Mouse (Mus musculus): ENCODE results near the gene Hes5.
A peak's percentile ranks its signal among the peaks of the same experiment; 100 is the strongest.

Gene Hes5

DNA sequence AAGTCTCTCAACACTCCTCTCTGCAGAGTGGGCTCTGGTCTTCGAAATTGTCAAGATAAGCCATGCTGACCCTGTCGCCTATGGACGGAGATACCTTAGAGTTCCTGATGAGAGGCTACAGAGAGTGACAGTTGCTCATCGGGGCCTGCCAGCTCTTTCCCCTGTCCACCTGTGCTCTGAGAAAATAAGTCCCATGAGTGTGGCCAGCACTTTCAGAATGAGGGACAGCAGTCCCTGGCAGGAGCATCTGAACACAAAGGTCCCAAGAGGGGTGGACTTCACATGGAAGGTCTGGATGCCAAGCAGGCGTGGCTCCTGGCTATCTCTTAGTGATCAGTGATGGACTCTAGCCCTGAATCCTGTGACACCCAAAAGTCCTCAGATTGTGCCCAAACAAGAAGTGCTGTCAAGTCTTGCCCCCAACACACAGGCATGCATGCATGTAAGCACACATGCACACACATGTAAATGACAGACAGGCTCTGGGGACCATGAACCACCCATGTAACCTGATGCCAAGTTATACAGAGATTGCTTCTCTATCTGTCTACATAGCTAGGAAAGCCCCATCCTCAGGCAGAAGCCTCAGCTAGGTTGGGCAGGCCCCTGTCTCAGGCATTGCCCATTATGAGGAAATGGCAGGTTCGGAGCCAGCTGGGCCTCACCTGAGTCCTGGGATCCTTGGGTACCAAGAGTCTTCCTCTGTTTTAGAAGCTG, 17.2 kb upstream of the Hes5 start:
- DNase-seq, result no peak

DNA sequence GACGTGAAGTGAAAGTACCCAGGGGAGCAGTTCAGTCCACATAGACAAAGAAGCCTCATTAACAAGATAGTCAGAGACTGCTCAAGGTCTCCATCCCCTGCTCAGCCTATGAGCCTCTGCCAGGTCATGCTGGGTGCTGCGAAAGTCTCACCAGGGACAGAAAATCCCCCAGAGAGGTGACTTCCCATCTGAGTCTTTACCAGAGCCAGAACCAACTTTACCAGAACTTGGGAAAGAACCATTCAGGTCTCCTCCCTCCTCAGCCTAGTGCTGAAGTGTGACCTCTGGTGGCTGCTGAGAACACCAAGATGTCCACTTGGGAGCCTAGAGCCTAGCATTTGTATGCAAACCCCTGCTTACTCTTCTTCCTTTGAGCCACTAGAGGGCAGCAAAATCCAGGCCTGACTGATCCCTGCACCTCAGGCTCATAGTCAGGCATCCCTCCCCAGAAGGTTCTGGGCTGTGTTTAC, 16.6 kb upstream of the Hes5 start:
- DNase-seq, result peak; percentile 92

DNA sequence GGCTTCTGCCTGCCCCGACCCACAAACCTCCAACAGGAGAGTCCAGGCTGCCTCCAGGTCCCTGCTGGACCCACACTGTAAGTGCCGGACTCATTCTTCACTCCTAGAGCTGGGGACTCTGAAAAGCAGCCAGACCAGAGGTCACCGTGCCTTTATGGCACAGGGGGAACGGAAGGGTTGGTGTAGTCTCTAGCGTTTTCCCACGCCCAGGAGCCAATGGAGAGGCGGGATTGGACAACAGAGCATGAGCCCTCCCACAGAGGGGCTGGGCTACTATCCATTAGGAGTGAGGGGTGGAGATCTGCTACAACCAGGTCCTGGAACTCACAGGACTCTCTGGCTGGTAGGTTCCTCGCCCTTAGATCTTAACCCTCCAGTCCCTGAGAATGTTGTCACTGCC, 14.4 kb upstream of the Hes5 start:
- DNase-seq, result peak; percentile 70

DNA sequence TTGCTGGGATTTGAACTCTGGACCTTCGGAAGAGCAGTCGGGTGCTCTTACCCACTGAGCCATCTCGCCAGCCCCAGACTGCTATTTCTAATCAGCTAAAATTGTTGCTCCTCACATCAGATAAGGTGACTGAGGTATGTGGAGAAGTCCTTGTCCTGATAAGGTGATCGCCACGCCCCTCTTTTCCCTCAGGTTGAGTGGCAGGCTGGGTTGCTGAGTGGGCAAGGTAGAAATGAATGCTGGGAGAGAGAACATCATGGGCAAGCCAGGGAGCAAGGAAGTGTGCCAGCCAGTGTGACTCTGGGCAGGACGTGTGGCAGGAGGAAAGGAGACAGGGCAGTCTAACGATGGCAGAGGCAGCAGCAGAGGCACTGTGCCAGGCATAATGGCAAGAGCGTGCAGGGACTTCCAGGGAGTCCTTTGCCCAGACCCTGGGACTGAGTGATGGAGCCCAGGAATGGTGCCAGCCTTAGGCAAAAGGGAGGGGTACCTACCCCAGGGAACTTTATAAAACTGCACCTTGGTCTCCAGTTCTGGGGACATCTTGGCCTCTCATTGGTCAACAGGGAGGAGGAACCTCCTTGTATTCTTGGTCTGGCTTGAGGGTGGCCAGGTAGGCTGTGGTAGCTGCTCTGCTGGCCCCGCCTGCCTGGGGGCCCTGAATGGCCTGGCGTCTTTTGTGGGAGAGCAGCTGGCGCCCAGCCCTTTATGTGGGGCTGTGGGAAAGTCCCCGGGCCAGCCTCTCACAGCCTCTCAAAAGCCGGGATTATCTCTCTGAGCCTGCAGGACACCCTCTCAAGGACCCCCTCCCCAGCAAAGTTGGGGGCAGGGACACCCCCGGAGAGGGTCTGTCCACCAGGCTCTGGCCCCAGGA, 12.4 kb upstream of the Hes5 start:
- no peak for DNase-seq

DNA sequence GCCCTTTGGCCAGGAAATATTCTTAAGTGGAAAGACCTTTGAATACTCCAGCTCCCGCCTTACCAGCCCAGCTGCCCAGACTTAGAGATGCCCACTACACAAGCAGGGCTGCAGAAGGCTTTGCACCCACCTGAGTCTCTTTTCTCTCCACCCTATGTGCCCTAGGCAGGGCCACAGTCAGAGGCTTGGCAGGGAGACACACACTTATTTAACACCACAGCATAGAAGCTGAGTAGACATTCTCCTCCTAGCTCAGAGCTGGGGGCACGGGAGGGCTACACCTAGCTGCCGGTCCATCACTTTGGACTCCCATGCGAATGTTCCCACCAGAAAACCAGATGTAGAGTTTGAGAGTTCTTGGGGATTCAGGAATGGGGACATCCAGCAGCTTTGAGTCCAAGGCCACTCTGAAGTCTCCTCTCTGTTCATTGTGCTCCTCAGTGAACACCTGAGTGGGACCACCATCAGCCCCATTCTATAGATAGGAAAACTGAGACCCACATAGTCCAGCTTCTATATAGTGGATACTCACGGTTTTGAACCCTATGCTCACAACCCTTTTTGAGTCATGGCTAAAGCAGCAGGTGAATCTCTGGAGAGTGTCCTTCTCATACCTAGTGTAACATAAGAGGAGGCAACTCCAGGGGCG, 11.7 kb upstream of the Hes5 start:
- DNase-seq, result no peak

DNA sequence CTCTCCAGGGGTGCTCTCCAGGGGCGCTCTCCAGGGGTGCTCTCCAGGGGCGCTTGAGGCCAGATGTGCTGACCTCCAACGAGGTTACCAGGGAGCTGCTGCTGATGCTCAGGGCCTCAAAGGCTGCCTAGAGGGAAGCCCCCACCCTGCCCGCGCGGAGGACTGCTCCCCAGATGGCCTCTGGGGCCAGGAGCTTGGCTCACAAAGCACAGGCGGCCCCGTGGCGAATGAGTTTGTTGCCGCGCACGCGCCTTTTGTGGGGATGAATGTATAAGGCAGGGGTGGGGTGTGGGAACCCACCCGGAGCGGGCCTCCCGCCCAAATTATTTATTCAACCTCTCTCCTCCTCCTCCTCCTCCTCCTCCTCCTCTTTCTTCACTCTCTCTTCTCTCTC, 11.1 kb upstream of the Hes5 start:
- DNase-seq, result no peak

DNA sequence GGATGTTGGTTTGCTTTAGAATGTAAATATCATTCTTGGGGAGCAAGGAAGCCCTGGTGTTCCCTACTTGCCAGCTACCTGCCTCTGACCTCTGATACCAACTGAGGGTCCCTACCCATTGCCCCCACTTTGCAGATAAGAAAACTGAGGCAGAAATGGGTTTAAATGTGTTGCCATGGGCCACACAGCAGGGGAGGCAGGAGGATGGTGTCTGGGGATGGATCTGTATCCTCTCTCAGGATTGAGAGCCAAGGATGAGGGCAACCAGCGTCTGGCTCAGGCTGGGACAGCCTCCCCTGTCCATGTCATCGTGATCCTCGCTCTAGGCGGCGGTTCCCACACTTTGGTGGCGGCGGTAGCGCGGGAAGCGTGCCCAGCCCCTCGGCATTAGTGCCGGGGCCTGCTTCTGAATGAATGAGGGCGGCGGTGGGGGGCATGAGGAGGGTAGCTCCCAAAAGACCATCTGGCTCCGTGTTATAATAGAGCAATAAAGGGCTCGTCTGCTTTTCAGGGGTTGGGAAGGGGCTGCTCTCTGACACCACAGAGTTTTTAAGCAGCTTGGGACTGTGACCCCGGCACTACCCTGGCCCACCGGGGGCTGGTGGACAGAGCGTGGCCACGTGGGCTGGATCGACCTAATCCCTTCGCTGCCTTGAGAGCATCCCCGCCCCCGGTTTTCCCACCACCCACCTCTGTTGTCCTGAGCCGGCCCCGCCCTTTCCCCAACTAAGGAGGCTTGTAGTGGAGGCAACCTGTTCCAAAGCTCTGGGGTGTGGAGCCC, 8.1 kb upstream of the Hes5 start:
- DNase-seq, result peak; percentile 17

DNA sequence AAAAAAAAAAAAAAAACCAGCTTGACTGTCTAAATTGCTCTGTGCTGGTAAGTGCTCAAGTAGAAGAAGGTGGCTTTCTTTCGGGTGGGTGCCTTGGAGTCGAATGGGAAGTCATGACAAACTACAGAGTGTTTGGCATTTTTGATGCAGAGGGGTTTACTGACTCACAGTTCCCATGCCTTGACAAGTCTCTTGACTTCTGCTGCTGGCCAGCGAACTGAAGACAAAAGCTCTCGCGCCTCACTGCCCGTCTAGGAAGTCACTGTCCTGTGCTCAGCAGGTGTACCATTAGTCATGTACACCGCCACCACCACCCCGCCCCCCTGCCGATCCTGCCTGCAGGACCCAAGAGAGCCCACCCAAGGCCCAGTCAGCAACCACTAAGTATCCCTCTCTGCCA, 4.1 kb upstream of the Hes5 start:
- DNase-seq, result no peak

DNA sequence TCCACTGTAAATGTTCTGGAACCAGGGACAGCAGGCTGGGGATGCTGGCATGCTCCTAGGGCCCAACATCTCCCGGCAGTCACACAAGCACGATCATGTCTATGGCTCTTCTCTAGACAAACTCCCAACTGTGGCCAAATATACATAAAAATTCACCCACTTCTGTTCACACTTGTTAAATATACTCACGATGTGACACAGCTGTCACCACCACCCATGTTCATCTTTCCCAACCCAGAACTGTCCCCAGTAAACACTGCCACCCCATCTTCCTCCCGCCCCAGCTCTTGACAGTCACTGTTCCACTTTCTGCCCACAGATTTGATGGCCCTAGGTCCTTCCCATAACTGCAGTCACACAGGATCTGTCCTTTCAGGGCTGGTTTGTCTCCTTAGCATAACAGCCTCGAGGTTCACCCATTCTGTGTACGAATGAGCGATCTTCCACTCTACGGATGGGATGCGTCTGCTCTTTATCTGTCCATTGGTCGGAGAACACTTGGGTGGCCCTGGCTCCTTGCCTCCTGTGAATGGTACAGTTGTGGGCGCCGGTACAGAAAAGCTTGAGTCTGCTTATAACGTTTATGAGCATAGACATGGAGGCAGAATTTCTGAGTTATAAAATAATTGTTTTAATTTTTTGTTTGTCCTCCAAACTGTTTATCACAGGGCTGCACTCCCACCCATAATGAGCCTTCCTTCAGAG, 3.3 kb upstream of the Hes5 start:
- no peak for DNase-seq

DNA sequence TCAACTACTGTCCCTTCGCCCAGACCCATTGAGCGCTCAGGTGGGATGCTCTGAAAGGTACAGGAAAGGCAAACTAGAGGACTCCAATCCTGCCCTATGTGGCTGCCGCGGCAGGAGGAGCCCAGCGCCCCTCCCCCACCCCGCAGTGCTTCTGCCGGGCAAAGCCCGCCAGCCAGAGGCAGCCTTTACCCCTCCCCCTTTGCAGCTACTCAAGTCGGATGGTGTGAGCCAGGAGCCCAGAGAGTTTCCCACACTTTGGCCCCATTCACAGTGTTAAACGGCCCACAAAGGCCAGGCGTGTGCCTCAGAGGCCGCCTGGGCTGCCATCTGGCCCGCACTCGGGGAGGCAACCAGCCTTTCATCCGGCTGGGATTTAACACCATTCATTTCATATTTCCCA, 2.6 kb upstream of the Hes5 start:
- DNase-seq, result peak; percentile 80

DNA sequence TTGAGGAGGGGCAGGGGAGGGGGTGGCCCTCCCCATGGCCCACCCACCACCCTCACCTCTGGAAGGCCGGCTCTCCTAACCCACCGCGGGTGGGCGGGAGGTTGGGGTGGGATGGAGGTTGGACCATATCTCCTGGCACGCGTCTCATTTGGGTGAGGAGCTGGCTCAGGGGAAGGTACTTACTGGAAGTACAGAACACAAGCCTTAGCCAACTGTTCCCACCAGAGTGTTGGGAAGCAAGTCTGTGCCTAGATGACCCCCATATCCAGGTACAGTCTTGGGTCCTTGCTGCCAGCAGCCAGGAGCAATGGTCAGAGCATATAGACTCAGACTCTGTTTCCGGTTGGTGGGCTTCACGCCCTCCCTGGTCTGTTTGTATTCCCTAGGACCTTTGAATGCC, 2.1 kb upstream of the Hes5 start:
- DNase-seq, result no peak

DNA sequence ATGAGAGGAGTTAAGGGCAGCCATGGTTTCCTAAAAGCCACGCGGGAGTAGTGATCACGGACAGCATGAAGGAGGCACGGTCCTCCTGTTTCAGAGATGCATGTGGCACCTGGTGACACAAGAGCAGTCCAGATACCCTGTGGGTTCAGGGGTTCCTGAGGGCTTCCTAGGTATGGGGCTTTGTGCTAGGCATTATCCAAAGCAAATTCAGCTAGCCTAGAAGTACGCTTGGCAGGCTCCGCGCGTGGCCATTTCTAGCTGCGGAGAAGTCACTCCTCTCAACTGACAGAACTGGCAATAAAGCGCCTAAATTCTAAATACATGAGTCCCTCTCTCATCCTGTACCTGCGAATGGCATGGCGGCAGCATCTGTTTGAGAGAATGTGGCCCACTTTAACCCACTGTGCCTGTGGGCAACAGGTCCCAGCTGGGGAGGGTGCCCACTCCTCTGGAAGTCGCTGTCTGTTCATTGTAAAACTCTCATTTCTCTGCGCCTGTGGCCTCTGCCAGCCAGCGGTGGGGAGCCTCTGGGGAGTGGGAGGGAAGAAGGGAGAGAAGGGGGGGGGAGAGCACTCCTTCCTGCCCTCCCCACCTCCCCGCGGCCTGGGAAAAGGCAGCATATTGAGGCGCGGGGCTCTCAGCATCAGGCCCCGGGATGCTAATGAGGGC, 568 bp upstream of the Hes5 start:
- no peak for DNase-seq

DNA sequence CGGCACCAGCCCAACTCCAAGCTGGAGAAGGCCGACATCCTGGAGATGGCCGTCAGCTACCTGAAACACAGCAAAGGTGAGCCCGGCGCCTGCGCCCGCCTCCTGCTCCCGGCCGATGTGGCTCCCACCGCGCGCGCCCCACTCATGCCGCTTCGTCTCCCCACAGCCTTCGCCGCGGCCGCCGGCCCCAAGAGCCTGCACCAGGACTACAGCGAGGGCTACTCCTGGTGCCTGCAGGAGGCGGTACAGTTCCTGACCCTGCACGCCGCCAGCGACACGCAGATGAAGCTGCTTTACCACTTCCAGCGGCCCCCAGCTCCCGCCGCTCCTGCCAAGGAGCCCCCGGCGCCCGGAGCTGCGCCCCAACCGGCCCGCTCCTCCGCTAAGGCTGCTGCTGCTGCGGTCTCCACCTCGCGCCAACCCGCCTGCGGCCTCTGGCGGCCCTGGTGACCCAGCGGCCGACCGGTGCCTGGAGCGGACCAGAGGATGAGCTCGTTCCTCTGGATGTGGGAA, 559 bp downstream of the Hes5 start:
- DNase-seq, result no peak

DNA sequence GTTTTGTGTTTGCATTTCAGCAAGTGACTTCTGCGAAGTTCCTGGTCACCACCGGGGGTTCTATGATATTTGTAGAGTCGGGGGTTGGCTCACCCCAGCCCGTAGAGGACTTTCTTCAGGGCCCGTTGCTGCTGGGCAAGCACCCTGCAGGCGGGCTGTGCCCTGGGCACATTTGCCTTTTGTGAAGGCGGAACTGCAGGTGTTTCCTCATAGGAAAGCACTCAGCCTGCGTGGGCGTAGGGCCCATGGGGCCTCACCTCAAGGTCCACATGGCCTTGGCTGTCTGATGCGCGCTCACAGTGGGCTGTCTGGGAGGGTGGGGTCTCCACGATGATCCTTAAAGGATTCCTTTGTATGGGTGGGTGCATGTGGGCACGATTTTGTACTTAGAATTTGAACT, 1.2 kb downstream of the Hes5 start:
- no peak for DNase-seq

DNA sequence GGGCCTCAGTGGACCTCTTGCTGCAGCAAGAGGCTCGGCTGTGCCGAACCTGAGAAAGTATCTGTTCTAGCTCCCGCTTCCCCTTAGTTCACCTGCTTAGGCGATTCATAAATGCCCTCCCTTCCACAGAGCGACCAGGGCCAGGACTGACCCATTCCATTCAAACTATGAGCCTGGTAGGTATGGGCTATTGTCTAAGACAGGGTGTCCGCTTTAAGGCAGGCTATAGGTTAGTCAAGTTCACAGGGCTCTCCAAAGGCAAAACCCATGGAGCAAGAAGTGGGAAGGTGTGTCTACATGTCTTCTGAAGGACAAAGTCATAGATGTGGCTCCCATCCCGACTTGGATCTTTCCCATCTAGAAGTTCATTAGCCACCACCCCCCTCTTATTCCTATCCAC, 2.0 kb downstream of the Hes5 start:
- DNase-seq, result peak; percentile 68

DNA sequence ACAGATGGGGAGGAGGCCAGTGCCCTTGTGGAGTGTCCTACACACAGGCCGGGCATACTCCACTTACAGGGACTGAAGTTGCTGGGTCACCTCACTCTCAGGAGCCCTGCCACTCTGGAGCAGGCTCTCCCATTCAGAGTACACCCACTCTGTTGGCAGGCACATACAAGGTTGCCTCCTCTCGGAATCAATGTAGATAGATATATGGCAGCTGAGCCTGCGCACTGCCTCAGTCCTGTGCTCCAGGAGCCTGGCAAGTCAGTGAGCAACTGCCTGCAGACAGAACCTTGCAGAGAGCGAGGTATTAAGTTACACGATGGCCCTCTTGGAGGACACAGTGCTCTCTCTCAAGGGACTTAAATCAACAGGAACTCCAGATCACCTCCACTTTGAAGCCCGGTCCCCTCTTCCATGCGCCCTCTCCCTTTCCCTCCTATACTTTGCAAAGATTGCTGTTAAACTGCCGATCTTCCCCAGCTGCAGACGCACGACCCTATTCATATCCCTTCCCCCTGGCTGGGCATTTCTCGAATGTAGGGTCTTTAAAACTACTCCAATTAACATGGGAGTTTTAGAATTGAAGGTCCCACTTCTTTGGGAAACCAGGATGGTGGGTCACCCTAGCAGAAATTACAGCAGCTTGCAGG, 2.6 kb downstream of the Hes5 start:
- peak; percentile 70 for DNase-seq

DNA sequence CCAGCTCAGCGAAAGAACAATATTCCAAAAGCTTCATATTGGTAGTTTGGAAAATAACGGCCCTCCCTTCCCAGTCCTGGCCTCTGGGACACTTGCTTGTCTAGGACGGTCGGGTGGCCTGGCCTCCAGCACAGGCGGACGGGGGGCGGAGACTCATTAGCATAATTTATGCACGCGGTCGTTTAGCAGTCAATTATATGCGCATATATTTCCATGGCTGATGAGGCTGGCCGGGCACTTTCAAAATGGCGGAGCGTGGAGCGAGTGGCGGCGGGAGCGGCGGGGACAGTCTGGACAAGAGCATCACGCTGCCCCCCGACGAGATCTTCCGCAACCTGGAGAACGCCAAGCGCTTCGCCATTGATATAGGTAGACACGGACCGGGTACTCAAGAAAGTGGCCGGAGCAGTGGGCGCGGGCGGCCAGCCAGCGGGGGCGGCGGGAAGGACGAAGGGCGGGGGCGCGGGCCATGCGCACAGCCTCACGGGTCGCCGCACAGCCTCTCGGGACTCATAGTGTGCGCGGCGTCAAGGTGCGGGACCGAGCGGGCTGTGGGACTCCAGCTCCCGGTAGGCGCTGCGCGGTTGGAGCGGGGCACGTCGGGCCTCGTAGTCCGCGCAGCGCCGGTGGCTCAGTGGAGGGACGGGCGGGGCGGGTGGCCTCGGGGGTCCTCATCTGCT, 3.3 kb downstream of the Hes5 start, which contains the start of gene Pank4:
TSS of gene Pank4 (plus strand) at position 223 of the 680 bp plus-strand sequence.
- DNase-seq, result peak; percentile 95

DNA sequence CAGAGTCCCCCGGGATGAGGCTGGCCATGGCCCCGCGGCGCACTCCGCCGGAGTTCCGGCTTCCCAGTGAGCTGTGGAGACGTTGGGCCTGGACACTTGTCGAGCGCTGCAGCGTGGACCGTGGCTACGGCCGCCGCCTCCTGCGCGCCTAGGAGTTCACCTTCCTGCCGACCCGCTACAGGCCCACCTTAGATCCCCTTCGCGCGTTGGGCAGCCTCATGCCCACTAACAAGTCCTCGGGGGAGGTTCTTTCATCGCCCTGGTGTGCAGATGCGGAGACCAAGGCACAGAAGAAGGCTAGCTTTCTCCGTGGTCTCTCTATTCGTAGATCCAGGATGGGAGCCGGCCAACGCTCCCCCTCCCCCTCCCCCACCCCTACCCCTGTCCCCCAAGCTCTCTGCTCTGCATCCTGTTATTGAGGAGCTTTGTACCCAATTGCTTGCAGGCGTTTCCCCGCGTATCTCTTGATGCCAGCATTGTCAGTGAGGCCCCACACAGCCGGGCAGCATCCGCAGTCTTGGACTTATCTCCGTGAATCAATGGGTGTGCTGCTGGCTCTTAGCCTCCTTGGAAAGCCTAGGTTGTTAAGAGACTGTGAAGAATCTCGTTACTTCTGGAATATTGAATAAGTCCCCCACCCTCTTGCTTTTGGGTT, 4.0 kb downstream of the Hes5 start:
- DNase-seq, result no peak

DNA sequence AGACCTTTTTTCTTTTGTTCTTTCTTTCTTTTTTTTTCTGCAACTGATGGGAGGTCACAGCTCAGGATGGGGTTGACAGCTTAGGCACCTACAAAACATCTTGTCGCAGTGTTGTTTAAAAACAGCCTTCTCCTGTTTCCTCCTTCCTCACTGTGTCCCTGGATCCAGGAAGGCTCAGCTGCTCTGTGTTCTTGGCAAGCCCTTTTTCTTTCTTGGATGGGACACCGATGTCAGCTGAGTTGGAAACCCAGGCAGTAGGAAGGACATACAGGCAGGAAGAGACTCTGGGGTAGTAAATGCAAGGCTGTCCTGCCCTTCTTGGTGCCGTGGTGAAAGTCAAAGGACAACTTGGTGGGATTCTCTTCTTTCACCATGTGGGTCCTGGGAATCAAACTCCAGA, 5.1 kb downstream of the Hes5 start:
- DNase-seq, result no peak

DNA sequence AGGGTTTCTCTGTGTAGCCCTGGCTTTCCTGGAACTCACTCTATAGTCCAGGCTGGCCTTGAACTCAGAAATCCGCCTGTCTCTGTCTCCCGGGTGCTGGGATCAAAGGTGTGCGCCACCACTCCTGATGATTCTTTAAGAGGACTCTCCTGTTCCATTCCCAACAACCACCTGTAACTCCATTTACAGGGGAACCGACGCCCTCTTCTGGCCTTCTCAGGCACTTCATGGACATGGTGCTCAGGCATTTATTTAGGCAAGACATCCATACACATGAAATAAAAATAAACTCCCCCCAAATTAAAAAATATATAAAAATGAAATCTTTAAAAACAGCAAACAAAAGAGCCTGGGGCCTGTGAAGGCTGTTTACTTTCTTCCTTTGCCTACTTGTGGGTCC, 6.5 kb downstream of the Hes5 start:
- DNase-seq, result peak; percentile 85

Measured in cerebellum, adult 9-10 months (tissue).